Mouse (Mus musculus) kidney, adult 2 months (tissue): ENCODE measurements around the gene Cacna1h.

Source experiments
- CTCF ChIP-seq: fragments of 200-500 bp; conservative IDR thresholded peaks from 2 replicates; pipeline ENCODE4 v1.5.1; 2011; ENCODE audit warnings: low read depth, mild to moderate bottlenecking, control low read depth, low read length, moderate library complexity, mixed read lengths; ENCODE audit not compliant: insufficient read depth, insufficient read length
- POLR2A ChIP-seq: fragments of 200-500 bp; IDR thresholded peaks from one replicate; pipeline ENCODE4 v1.6.1; 2011; ENCODE audit warnings: low read depth, low read length, control low read depth

GRCm38 (mm10) chr17:25414209-25414608 is 19.4 kb downstream of the Cacna1h start:
- TF ChIP-seq POLR2A (no peak), CTCF (no peak)
